Mouse (Mus musculus): ENCODE results near the gene 4933425L06Rik.

4933425L06Rik gene

GRCm38 (mm10) chr13:105081862-105082261 is at the start of gene 4933425L06Rik:
4933425L06Rik (plus strand) TSS chr13:105082122.
- DNase-seq = no peak

- no peak for DNase-seq
These were observed 44.1 kb upstream of the 4933425L06Rik start for GRCm38 (mm10) chr13:105037816-105038215.

GRCm38 (mm10) chr13:105038334-105038733 is 43.6 kb upstream of the 4933425L06Rik start:
- DNase-seq = no peak

GRCm38 (mm10) chr13:105043882-105044281 is 38.0 kb upstream of the 4933425L06Rik start:
- no peak for DNase-seq

GRCm38 (mm10) chr13:105047377-105047776 is 34.5 kb upstream of the 4933425L06Rik start:
- DNase-seq = no peak

- peak; percentile 15 for DNase-seq
These were observed 33.3 kb upstream of the 4933425L06Rik start for GRCm38 (mm10) chr13:105048662-105049061.

GRCm38 (mm10) chr13:105051432-105051831 is 30.5 kb upstream of the 4933425L06Rik start:
- DNase-seq = peak; percentile 37

- no peak for DNase-seq
These were observed 28.3 kb upstream of the 4933425L06Rik start for GRCm38 (mm10) chr13:105053618-105054017.

GRCm38 (mm10) chr13:105054181-105054940 is 27.6 kb upstream of the 4933425L06Rik start, which contains the start of gene Rgs7bp:
Rgs7bp (minus strand) TSS chr13:105054930.
- peak; percentile 77 for DNase-seq

GRCm38 (mm10) chr13:105054941-105055309 is 27.0 kb upstream of the 4933425L06Rik start:
- DNase-seq = no peak

GRCm38 (mm10) chr13:105055374-105055773 is 26.5 kb upstream of the 4933425L06Rik start:
- peak; percentile 27 for DNase-seq

GRCm38 (mm10) chr13:105066119-105066518 is 15.8 kb upstream of the 4933425L06Rik start:
- no peak for DNase-seq

GRCm38 (mm10) chr13:105066890-105067845 is 14.8 kb upstream of the 4933425L06Rik start:
- no peak for DNase-seq

- DNase-seq = no peak
These were observed 7.4 kb downstream of the 4933425L06Rik start for GRCm38 (mm10) chr13:105089276-105089675.

GRCm38 (mm10) chr13:105096316-105096715 is 14.4 kb downstream of the 4933425L06Rik start:
- no peak for DNase-seq

GRCm38 (mm10) chr13:105100705-105101104 is 18.8 kb downstream of the 4933425L06Rik start:
- DNase-seq = no peak

- DNase-seq = no peak
These were observed 22.5 kb downstream of the 4933425L06Rik start for GRCm38 (mm10) chr13:105104385-105104784.

GRCm38 (mm10) chr13:105111599-105111998 is 29.7 kb downstream of the 4933425L06Rik start:
- no peak for DNase-seq

- no peak for DNase-seq
These were observed 39.7 kb downstream of the 4933425L06Rik start for GRCm38 (mm10) chr13:105121617-105122016.

- no peak for DNase-seq
These were observed 40.2 kb downstream of the 4933425L06Rik start for GRCm38 (mm10) chr13:105122092-105122491.

- DNase-seq = no peak
These were observed 48.2 kb downstream of the 4933425L06Rik start for GRCm38 (mm10) chr13:105130080-105130479.

GRCm38 (mm10) chr13:105132370-105132769 is 50.4 kb downstream of the 4933425L06Rik start:
- no peak for DNase-seq

GRCm38 (mm10) chr13:105132776-105133175 is 50.9 kb downstream of the 4933425L06Rik start:
- DNase-seq = no peak

All from kidney, postnatal 10 days (tissue).